Mouse (Mus musculus) leukemia stem cell, adult 10-12 weeks (primary cell): Measurements from ENCODE around the gene Ptp4a2. TPM values are rescaled to one million over a fixed set of nuclear protein-coding genes. Genes with fewer than 3 reads are reported as not detected.

ENCODE experiments used
- polyA plus RNA-seq: library from polyadenylated mRNA; stranded (reverse); fragments of >175 nt; gene quantifications from 2 replicates; pipeline ENCODE4 v1.2.3, GENCODE M21; 2012; ENCODE audit warnings: low replicate concordance

Gene Ptp4a2
- polyA plus RNA-seq: 38.9 and 43.7 TPM in 2 replicates

GRCm38 (mm10) chr4:129810798-129811604 lies at the start of gene Ptp4a2:
Ptp4a2 (plus strand) TSS chr4:129811219.

Other genes with a start within 250 kb of the Ptp4a2 start
- 13.3 and 17.6 TPM in 2 replicates for gene Lck, start 237.6 kb upstream of the Ptp4a2 start, polyA plus RNA-seq
- 1.8 and 2.0 TPM in 2 replicates for gene Fam167b, start 232.7 kb upstream of the Ptp4a2 start, polyA plus RNA-seq
- 55.8 and 125 TPM in 2 replicates for gene Eif3i, start 210.6 kb upstream of the Ptp4a2 start, polyA plus RNA-seq
- gene Tmem234, start 210.6 kb upstream of the Ptp4a2 start, polyA plus RNA-seq: 229 and 293 TPM in 2 replicates
- gene Dcdc2b, start 197.0 kb upstream of the Ptp4a2 start, polyA plus RNA-seq: 0.60 TPM in 1 of 2 replicates, not detected in the other
- gene Iqcc, start 192.1 kb upstream of the Ptp4a2 start, polyA plus RNA-seq: 4.0 and 5.9 TPM in 2 replicates
- 9.9 and 21.2 TPM in 2 replicates for gene Ccdc28b, start 187.3 kb upstream of the Ptp4a2 start, polyA plus RNA-seq
- 48.8 and 58.1 TPM in 2 replicates for gene Txlna, start 170.2 kb upstream of the Ptp4a2 start, polyA plus RNA-seq
- gene Kpna6, start 138.5 kb upstream of the Ptp4a2 start, polyA plus RNA-seq: 24.0 and 24.3 TPM in 2 replicates
- gene Tmem39b, start 114.4 kb upstream of the Ptp4a2 start, polyA plus RNA-seq: 43.2 and 83.9 TPM in 2 replicates
- 208 and 269 TPM in 2 replicates for gene Khdrbs1, start 68.9 kb upstream of the Ptp4a2 start, polyA plus RNA-seq
- gene Spocd1, start 118.0 kb downstream of the Ptp4a2 start, polyA plus RNA-seq: 0.06 TPM in 1 of 2 replicates, not detected in the other
- gene Adgrb2, start 173.7 kb downstream of the Ptp4a2 start, polyA plus RNA-seq: 2.2 and 5.6 TPM in 2 replicates
- gene Col16a1, start 236.6 kb downstream of the Ptp4a2 start, polyA plus RNA-seq: 2.6 and 2.8 TPM in 2 replicates